Mouse (Mus musculus): ENCODE data around the gene Zfp426. TPM values are rescaled to one million over a fixed set of nuclear protein-coding genes. Genes with fewer than 3 reads are reported as not detected.

Gene Zfp426
- polyA plus RNA-seq, 1 experiment from 2014 or later, result 16.4 TPM

- WGBS (ENCODE audit: insufficient replicate concordance), result 84% methylated on average over 3 of the region's 3 CpGs
- no peak for ATAC-seq (replicated peaks; ENCODE audit: insufficient number of reproducible peaks, low FRiP score, low TSS enrichment)
- Histone ChIP-seq H3K27ac (ENCODE audit: low read depth, low read length) (no peak overlapping the region), H3K27me3 (ENCODE audit: control insufficient read depth, insufficient read depth, low read length) (no peaks in the 10 kb centered on the region), H3K4me3 (ENCODE audit: low read depth, low read length) (no peak overlapping the region), H3K36me3 (ENCODE audit: control insufficient read depth, insufficient read depth, low read length) (peaks cover 16% of the 10 kb centered on the region), H3K4me1 (ENCODE audit: control insufficient read depth, insufficient read depth, low read length) (peaks cover 11% of the 10 kb centered on the region; the same call in 1 of the 2 replicates), H3K9me3 (replicated peaks; ENCODE audit: control insufficient read depth, low read length) (no peaks in the 10 kb centered on the region), H3K9ac (ENCODE audit: low read depth, low read length) (no peak overlapping the region), H3K4me2 (no peak overlapping the region)
These were observed 21.5 kb upstream of the Zfp426 start for GRCm38 (mm10) chr9:20514016-20514415.

- no peak overlapping the region for H3K4me3 ChIP-seq (ENCODE audit: low read depth, low read length)
- no peak overlapping the region for H3K4me2 ChIP-seq
- H3K36me3 ChIP-seq (ENCODE audit: control insufficient read depth, insufficient read depth, low read length), result peaks cover 9% of the 10 kb centered on the region
- ATAC-seq (replicated peaks; ENCODE audit: insufficient number of reproducible peaks, low FRiP score, low TSS enrichment), result no peak
- H3K4me1 ChIP-seq (ENCODE audit: control insufficient read depth, insufficient read depth, low read length), result peaks cover 11% of the 10 kb centered on the region; the same call in 1 of the 2 replicates
- 78% methylated on average over 8 of the region's 8 CpGs for WGBS (ENCODE audit: insufficient replicate concordance)
- no peak overlapping the region for H3K9ac ChIP-seq (ENCODE audit: low read depth, low read length)
- no peak overlapping the region for H3K27ac ChIP-seq (ENCODE audit: low read depth, low read length)
- no peaks in the 10 kb centered on the region for H3K9me3 ChIP-seq (replicated peaks; ENCODE audit: control insufficient read depth, low read length)
- no peaks in the 10 kb centered on the region for H3K27me3 ChIP-seq (ENCODE audit: control insufficient read depth, insufficient read depth, low read length)
These were observed 20.2 kb upstream of the Zfp426 start for GRCm38 (mm10) chr9:20512714-20513113.

GRCm38 (mm10) chr9:20511645-20512044 is 19.1 kb upstream of the Zfp426 start:
- H3K9me3 ChIP-seq (replicated peaks; ENCODE audit: control insufficient read depth, low read length), result no peaks in the 10 kb centered on the region
- peaks cover 9% of the 10 kb centered on the region for H3K36me3 ChIP-seq (ENCODE audit: control insufficient read depth, insufficient read depth, low read length)
- no peaks in the 10 kb centered on the region for H3K27me3 ChIP-seq (ENCODE audit: control insufficient read depth, insufficient read depth, low read length)
- WGBS (ENCODE audit: insufficient replicate concordance), result 78% methylated on average over 4 of the region's 4 CpGs
- no peak for ATAC-seq (replicated peaks; ENCODE audit: insufficient number of reproducible peaks, low FRiP score, low TSS enrichment)
- peaks cover 11% of the 10 kb centered on the region; the same call in 1 of the 2 replicates for H3K4me1 ChIP-seq (ENCODE audit: control insufficient read depth, insufficient read depth, low read length)
- no peak overlapping the region for H3K9ac ChIP-seq (ENCODE audit: low read depth, low read length)
- no peak overlapping the region for H3K4me2 ChIP-seq
- H3K27ac ChIP-seq (ENCODE audit: low read depth, low read length), result no peak overlapping the region
- no peak overlapping the region for H3K4me3 ChIP-seq (ENCODE audit: low read depth, low read length)

DNA sequence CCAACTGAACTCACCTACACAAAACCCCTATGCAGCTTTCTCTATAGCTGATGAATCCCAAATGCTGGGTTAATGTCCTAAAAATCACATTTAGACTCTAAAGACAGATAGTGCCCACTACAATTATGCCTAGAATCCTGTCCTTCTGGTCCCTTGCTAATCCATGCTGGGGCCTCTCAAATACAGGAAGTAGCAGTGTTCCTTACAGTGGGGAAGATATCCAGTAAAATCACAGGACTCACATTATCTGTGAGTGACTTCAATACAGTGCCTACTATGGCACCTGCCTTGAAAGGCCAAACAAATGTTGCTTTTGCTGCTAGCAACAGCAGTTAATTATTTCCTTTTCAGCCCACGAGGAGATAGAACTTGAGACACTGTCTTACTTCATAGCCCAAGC is 17.8 kb upstream of the Zfp426 start:
- Histone ChIP-seq H3K36me3 (ENCODE audit: control insufficient read depth, insufficient read depth, low read length) (peaks cover 6% of the 10 kb centered on the region), H3K4me2 (no peak overlapping the region), H3K27ac (ENCODE audit: low read depth, low read length) (no peak overlapping the region), H3K4me3 (ENCODE audit: low read depth, low read length) (no peak overlapping the region), H3K27me3 (ENCODE audit: control insufficient read depth, insufficient read depth, low read length) (no peaks in the 10 kb centered on the region), H3K9me3 (replicated peaks; ENCODE audit: control insufficient read depth, low read length) (no peaks in the 10 kb centered on the region), H3K9ac (ENCODE audit: low read depth, low read length) (no peak overlapping the region), H3K4me1 (ENCODE audit: control insufficient read depth, insufficient read depth, low read length) (peaks cover 11% of the 10 kb centered on the region; the same call in 1 of the 2 replicates)
- no peak for ATAC-seq (replicated peaks; ENCODE audit: insufficient number of reproducible peaks, low FRiP score, low TSS enrichment)
- 65% methylated on average over 1 of the region's 1 CpGs for WGBS (ENCODE audit: insufficient replicate concordance)

DNA sequence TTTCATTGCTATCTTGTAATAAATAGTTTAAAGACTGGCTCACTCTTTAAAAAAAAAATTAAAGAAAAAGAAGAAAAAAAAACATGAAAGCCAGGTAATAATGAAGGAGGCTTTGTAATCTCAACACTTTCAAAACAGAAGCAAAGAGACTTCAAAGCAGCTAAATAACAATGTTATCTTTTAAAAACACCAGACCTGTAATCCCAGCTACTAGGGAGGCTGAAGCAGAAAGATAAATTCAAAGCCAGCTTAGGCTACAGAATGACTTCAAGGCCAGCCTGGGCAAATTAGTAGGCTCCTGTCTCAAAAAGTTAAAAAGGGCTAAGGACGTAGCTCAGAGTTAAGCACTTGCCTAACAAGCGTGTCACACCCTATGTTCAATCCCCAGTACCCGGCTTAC is 17.1 kb upstream of the Zfp426 start:
- ATAC-seq (replicated peaks; ENCODE audit: insufficient number of reproducible peaks, low FRiP score, low TSS enrichment), result no peak

GRCm38 (mm10) chr9:20504801-20505200 is 12.3 kb upstream of the Zfp426 start:
- Histone ChIP-seq H3K27me3 (ENCODE audit: control insufficient read depth, insufficient read depth, low read length) (no peaks in the 10 kb centered on the region), H3K4me3 (ENCODE audit: low read depth, low read length) (no peak overlapping the region), H3K27ac (ENCODE audit: low read depth, low read length) (no peak overlapping the region), H3K36me3 (ENCODE audit: control insufficient read depth, insufficient read depth, low read length) (peaks cover 40% of the 10 kb centered on the region), H3K4me1 (ENCODE audit: control insufficient read depth, insufficient read depth, low read length) (no peaks in the 10 kb centered on the region), H3K9me3 (replicated peaks; ENCODE audit: control insufficient read depth, low read length) (no peaks in the 10 kb centered on the region), H3K4me2 (no peak overlapping the region), H3K9ac (ENCODE audit: low read depth, low read length) (no peak overlapping the region)
- 85% methylated on average over 5 of the region's 5 CpGs for WGBS (ENCODE audit: insufficient replicate concordance)
- ATAC-seq (replicated peaks; ENCODE audit: insufficient number of reproducible peaks, low FRiP score, low TSS enrichment), result no peak

More for the DNA sequence above, 17.1 kb upstream of the Zfp426 start:
- 75% methylated on average over 3 of the region's 3 CpGs for WGBS (ENCODE audit: insufficient replicate concordance)
- H3K27me3 ChIP-seq (ENCODE audit: control insufficient read depth, insufficient read depth, low read length), result no peaks in the 10 kb centered on the region
- H3K4me2 ChIP-seq, result no peak overlapping the region
- peaks cover 10% of the 10 kb centered on the region for H3K36me3 ChIP-seq (ENCODE audit: control insufficient read depth, insufficient read depth, low read length)
- no peak overlapping the region for H3K27ac ChIP-seq (ENCODE audit: low read depth, low read length)
- H3K4me3 ChIP-seq (ENCODE audit: low read depth, low read length), result no peak overlapping the region
- H3K4me1 ChIP-seq (ENCODE audit: control insufficient read depth, insufficient read depth, low read length), result peaks cover 7% of the 10 kb centered on the region; the same call in 1 of the 2 replicates
- no peaks in the 10 kb centered on the region for H3K9me3 ChIP-seq (replicated peaks; ENCODE audit: control insufficient read depth, low read length)
- no peak overlapping the region for H3K9ac ChIP-seq (ENCODE audit: low read depth, low read length)

DNA sequence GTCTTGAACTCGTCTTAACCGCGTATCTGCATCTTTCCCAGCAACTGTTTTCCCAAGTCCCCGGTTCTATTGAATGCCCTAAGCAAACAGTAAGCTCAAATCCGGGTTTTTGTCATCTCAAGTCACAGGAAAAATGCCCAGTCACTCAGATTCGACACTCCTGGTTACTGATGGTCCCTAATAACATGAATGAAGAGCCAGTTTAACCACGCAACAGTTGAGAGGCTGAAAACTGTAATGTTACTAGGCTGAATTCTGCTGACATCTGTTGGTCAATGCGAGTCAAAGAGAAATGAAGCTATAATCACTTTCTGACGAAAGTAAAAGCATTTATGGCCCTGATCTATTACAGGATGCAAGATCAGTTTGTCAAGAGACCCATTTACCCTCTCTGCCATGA is 735 bp upstream of the Zfp426 start:
- H3K4me1 ChIP-seq (ENCODE audit: control insufficient read depth, insufficient read depth, low read length), result peaks cover 4% of the 10 kb centered on the region; the same call in 1 of the 2 replicates
- WGBS (ENCODE audit: insufficient replicate concordance), result 8% methylated on average over 9 of the region's 9 CpGs
- no peaks in the 10 kb centered on the region for H3K27me3 ChIP-seq (ENCODE audit: control insufficient read depth, insufficient read depth, low read length)

GRCm38 (mm10) chr9:20491858-20492526 is 554 bp downstream of the Zfp426 start:
- H3K9ac ChIP-seq (ENCODE audit: low read depth, low read length), result peak overlapping the region; percentile 94
- H3K36me3 ChIP-seq (ENCODE audit: control insufficient read depth, insufficient read depth, low read length), result peaks cover 6% of the 10 kb centered on the region
- 9% methylated on average over 20 of the region's 20 CpGs for WGBS (ENCODE audit: insufficient replicate concordance)
- peak overlapping the region; percentile 92 for H3K4me3 ChIP-seq (ENCODE audit: low read depth, low read length)
- H3K4me1 ChIP-seq (ENCODE audit: control insufficient read depth, insufficient read depth, low read length), result peaks cover 4% of the 10 kb centered on the region; the same call in 1 of the 2 replicates
- H3K9me3 ChIP-seq (replicated peaks; ENCODE audit: control insufficient read depth, low read length), result no peaks in the 10 kb centered on the region
- peak overlapping the region; percentile 86 for H3K4me2 ChIP-seq
- ATAC-seq (replicated peaks; ENCODE audit: insufficient number of reproducible peaks, low FRiP score, low TSS enrichment), result no peak
- peak overlapping the region; percentile 98 for H3K27ac ChIP-seq (ENCODE audit: low read depth, low read length)
- no peaks in the 10 kb centered on the region for H3K27me3 ChIP-seq (ENCODE audit: control insufficient read depth, insufficient read depth, low read length)

More for the DNA sequence above, 735 bp upstream of the Zfp426 start:
- no peaks in the 10 kb centered on the region for H3K9me3 ChIP-seq (replicated peaks; ENCODE audit: control insufficient read depth, low read length)
- no peak for ATAC-seq (replicated peaks; ENCODE audit: insufficient number of reproducible peaks, low FRiP score, low TSS enrichment)
- peak overlapping the region; percentile 92 for H3K4me3 ChIP-seq (ENCODE audit: low read depth, low read length)
- H3K27ac ChIP-seq (ENCODE audit: low read depth, low read length), result peak overlapping the region; percentile 98
- H3K9ac ChIP-seq (ENCODE audit: low read depth, low read length), result peak overlapping the region; percentile 94
- peak overlapping the region; percentile 86 for H3K4me2 ChIP-seq
- H3K36me3 ChIP-seq (ENCODE audit: control insufficient read depth, insufficient read depth, low read length), result peaks cover 13% of the 10 kb centered on the region

DNA sequence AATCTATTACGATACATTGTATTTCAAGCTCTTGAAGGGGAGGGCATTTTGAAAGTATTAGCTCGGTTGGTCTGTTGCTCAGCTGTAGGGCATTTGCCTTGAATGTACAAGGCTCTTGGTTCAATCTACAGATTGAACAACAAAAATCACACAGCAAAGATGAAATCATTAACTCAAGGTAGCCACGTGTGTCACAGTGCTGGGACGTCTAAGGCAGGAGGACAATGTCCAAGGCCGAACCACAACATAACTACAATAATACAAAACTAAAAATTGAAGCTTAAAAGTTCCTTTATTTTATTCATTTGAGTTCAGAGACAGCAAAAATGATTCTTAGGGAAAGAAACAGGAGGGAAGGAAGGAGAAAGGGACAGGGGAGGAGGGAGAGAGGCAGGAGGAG is 3.0 kb downstream of the Zfp426 start:
- Histone ChIP-seq H3K4me1 (ENCODE audit: control insufficient read depth, insufficient read depth, low read length) (peaks cover 4% of the 10 kb centered on the region; the same call in 1 of the 2 replicates), H3K4me3 (ENCODE audit: low read depth, low read length) (no peak overlapping the region), H3K9me3 (replicated peaks; ENCODE audit: control insufficient read depth, low read length) (no peaks in the 10 kb centered on the region), H3K27me3 (ENCODE audit: control insufficient read depth, insufficient read depth, low read length) (no peaks in the 10 kb centered on the region), H3K9ac (ENCODE audit: low read depth, low read length) (no peak overlapping the region), H3K27ac (ENCODE audit: low read depth, low read length) (no peak overlapping the region), H3K36me3 (ENCODE audit: control insufficient read depth, insufficient read depth, low read length) (peaks cover 7% of the 10 kb centered on the region), H3K4me2 (no peak overlapping the region)
- WGBS (ENCODE audit: insufficient replicate concordance), result 89% methylated on average over 5 of the region's 5 CpGs
- ATAC-seq (replicated peaks; ENCODE audit: insufficient number of reproducible peaks, low FRiP score, low TSS enrichment), result no peak

Data from heart, embryonic 11.5 days (tissue).